9 mouse cellular contexts compared by ENCODE assay signal in genomic region chr16:34920182-34920581, GRCm38 (mm10).
DNase-seq lines count a peak whose midpoint lies in the region; ATAC-seq and TF ChIP-seq lines count a peak whose summit lies in the region.
"Had no signal": no experiment of that assay in that cellular context is flagged by ENCODE, and none has a peak within 500 bp of the region (broad histone marks: within the 10 kb centered on the region; RNA-seq: fewer than 3 reads in every experiment).

No protein-coding gene starts in this region.

- peak overlapping the region; percentile 63; the same call in 1 of the 2 replicates for H3K27ac ChIP-seq in midbrain, embryonic 10.5 days (replicated peaks)
- no peak overlapping the region for H3K27ac ChIP-seq in midbrain, embryonic 16.5 days (ENCODE audit: low read length)
- H3K27ac ChIP-seq in intestine, embryonic 14.5 days (ENCODE audit: low read depth): peak overlapping the region; percentile 86
- H3K27ac ChIP-seq: neural tube, embryonic 13.5 days had no signal

- H3K4me2 ChIP-seq in midbrain, embryonic 16.5 days (ENCODE audit: low read length): no peak overlapping the region
- peak overlapping the region; percentile 46; the same call in 1 of the 2 replicates for H3K4me2 ChIP-seq in intestine, embryonic 14.5 days (ENCODE audit: low read length)
- H3K4me2 ChIP-seq: neural tube, embryonic 13.5 days had no signal

- peaks cover 4% of the 10 kb centered on the region for H3K27me3 ChIP-seq in midbrain, embryonic 10.5 days (ENCODE audit: low read depth, poor library complexity, severe bottlenecking)
- H3K27me3 ChIP-seq in midbrain, embryonic 16.5 days (ENCODE audit: control insufficient read depth, insufficient read depth, low read depth, low read length): no peaks in the 10 kb centered on the region
- H3K27me3 ChIP-seq in intestine, embryonic 14.5 days (replicated peaks; ENCODE audit: control insufficient read depth, insufficient read depth, low read length): no peaks in the 10 kb centered on the region
- H3K27me3 ChIP-seq: neural tube, embryonic 13.5 days had no signal

- H3K36me3 ChIP-seq in midbrain, embryonic 10.5 days: peaks cover 9% of the 10 kb centered on the region; the same call in 1 of the 2 replicates
- no peaks in the 10 kb centered on the region for H3K36me3 ChIP-seq in midbrain, embryonic 16.5 days (ENCODE audit: control insufficient read depth, insufficient read depth, low read length)
- H3K36me3 ChIP-seq in intestine, embryonic 14.5 days (ENCODE audit: control insufficient read depth, insufficient read depth, low read length): no peaks in the 10 kb centered on the region
- H3K36me3 ChIP-seq: neural tube, embryonic 13.5 days had no signal

- WGBS in midbrain, embryonic 10.5 days: 14% methylated on average over 6 of the region's 6 CpGs
- WGBS in midbrain, embryonic 16.5 days: 11% methylated on average over 6 of the region's 6 CpGs
- 8% methylated on average over 6 of the region's 6 CpGs for WGBS in intestine, embryonic 14.5 days

- no peak for TF ChIP-seq POLR2A in brain, embryonic 14.5 days (IDR thresholded peaks at IDR 0.05; ENCODE audit: borderline replicate concordance, extremely low read depth, insufficient read depth, insufficient read length, poor library complexity, severe bottlenecking)

- H3K9me3 ChIP-seq in midbrain, embryonic 10.5 days (replicated peaks): no peaks in the 10 kb centered on the region
- H3K9me3 ChIP-seq in midbrain, embryonic 16.5 days (replicated peaks; ENCODE audit: control insufficient read depth, low read length, poor library complexity, severe bottlenecking): no peaks in the 10 kb centered on the region
- H3K9me3 ChIP-seq in intestine, embryonic 14.5 days (ENCODE audit: control insufficient read depth, low read length): no peaks in the 10 kb centered on the region
- H3K9me3 ChIP-seq: neural tube, embryonic 13.5 days had no signal

- H3K9ac ChIP-seq in midbrain, embryonic 16.5 days (ENCODE audit: low read depth, low read length): no peak overlapping the region
- H3K9ac ChIP-seq in intestine, embryonic 14.5 days (ENCODE audit: low read length): no peak overlapping the region
- H3K9ac ChIP-seq: neural tube, embryonic 13.5 days had no signal

- no peak for ATAC-seq in midbrain, embryonic 16.5 days
- 0 out of 2 replicates have a peak, but pooled peaks have one; percentile 26 for ATAC-seq in intestine, embryonic 14.5 days (replicated peaks; ENCODE audit: low FRiP score, low TSS enrichment, low read depth)

- peak; percentile 43 to 77 for DNase-seq in adrenal gland, adult (ENCODE audit: inconsistent age in 2 of 2, low spot score in 1 of 2)
- DNase-seq in adrenal gland, postnatal 4 days (ENCODE audit: low spot score in 2 of 2): no peak
- DNase-seq in midbrain, embryonic 10.5 days (ENCODE audit: low spot score): peak; percentile 68
- DNase-seq in brain, embryonic 14.5 days (ENCODE audit: low read depth): peak; percentile 47
- DNase-seq in intestine, embryonic 14.5 days (ENCODE audit: low spot score): no peak
- peak; percentile 70 for DNase-seq in lung, postnatal 14 days
- DNase-seq in layer of hippocampus, adult 9-11 months: no peak

- peaks cover 32% of the 10 kb centered on the region for H3K4me1 ChIP-seq in midbrain, embryonic 10.5 days
- H3K4me1 ChIP-seq in midbrain, embryonic 16.5 days (ENCODE audit: control insufficient read depth, insufficient read depth, low read length): no peaks in the 10 kb centered on the region
- H3K4me1 ChIP-seq in intestine, embryonic 14.5 days (replicated peaks; ENCODE audit: control insufficient read depth, insufficient read depth, low read length): peaks cover 51% of the 10 kb centered on the region

- TF ChIP-seq CTCF in brain, embryonic 14.5 days (IDR thresholded peaks at IDR 0.05; ENCODE audit: borderline replicate concordance, extremely low read depth, insufficient read depth, insufficient read length): peak; percentile 58

- H3K4me3 ChIP-seq in midbrain, embryonic 10.5 days: no peak overlapping the region
- no peak overlapping the region for H3K4me3 ChIP-seq in midbrain, embryonic 16.5 days (ENCODE audit: low read depth, low read length)
- H3K4me3 ChIP-seq in intestine, embryonic 14.5 days (ENCODE audit: low read depth, low read length): no peak overlapping the region
- H3K4me3 ChIP-seq: neural tube, embryonic 13.5 days had no signal

Comparison
In these comparisons a context has a peak if more than half of its experiments do, and no peak if none do; other contexts are left out.
1. DNase-seq: peak in adrenal gland, adult (2 of 2), midbrain, embryonic 10.5 days (single experiment), brain, embryonic 14.5 days (single experiment) and lung, postnatal 14 days (single experiment); none in adrenal gland, postnatal 4 days (0 of 2), intestine, embryonic 14.5 days (single experiment) and layer of hippocampus, adult 9-11 months (single experiment).